Mouse (Mus musculus) spleen, adult 2 months (tissue): ENCODE data around the gene Rab40c. TPM values are rescaled to one million over a fixed set of nuclear protein-coding genes. Genes with fewer than 3 reads are reported as not detected.
A peak's percentile ranks its signal among the peaks of the same experiment; 100 is the strongest.

ENCODE experiments used
- DNase-seq, 2 experiments: peaks; one replicate each; pipeline versions ENCODE4 v3.0.0 to v3.0.0-alpha.2; 2012 to 2021; ENCODE audit warnings: low spot score in 2 of 2, low read depth in 1 of 2
- H3K27ac ChIP-seq: fragments of 200-500 bp; 2 replicates; pipeline ENCODE4 v1.5.1; 2012; ENCODE audit warnings: low read length, inconsistent platforms; ENCODE audit not compliant: insufficient read depth
- H3K27me3 ChIP-seq: fragments of 200-500 bp; 2 replicates; pipeline ENCODE4 v1.6.1; 2012; ENCODE audit warnings: mild to moderate bottlenecking, moderate library complexity, low read length, inconsistent platforms; ENCODE audit not compliant: control insufficient read depth, insufficient read depth
- H3K36me3 ChIP-seq: fragments of 200-500 bp; 2 replicates; pipeline ENCODE4 v1.6.1; 2012; ENCODE audit warnings: mild to moderate bottlenecking, low read length, inconsistent platforms; ENCODE audit not compliant: control insufficient read depth, insufficient read depth
- H3K4me1 ChIP-seq: fragments of 200-500 bp; 2 replicates; pipeline ENCODE4 v1.6.1; 2011; ENCODE audit warnings: inconsistent platforms; ENCODE audit not compliant: control insufficient read depth, insufficient read depth, insufficient read length
- H3K4me3 ChIP-seq: fragments of 200-500 bp; 2 replicates; pipeline ENCODE4 v1.5.1; 2011; ENCODE audit warnings: mild to moderate bottlenecking, inconsistent platforms; ENCODE audit not compliant: insufficient read depth, insufficient read length; ENCODE audit errors: extremely low read depth
- CTCF ChIP-seq: fragments of 200-500 bp; IDR thresholded peaks from 2 replicates; pipeline ENCODE4 v1.5.1; 2011; ENCODE audit warnings: mild to moderate bottlenecking, inconsistent platforms; ENCODE audit not compliant: insufficient read depth, insufficient read length, insufficient replicate concordance; ENCODE audit errors: extremely low read depth
- POLR2A ChIP-seq: fragments of 200-500 bp; IDR thresholded peaks from 2 replicates; pipeline ENCODE4 v1.6.1; 2011; ENCODE audit warnings: low read depth, low read length, inconsistent platforms
- WGBS: fragments of 180-500 bp; shearing (Covaris S2); methylation state at CpG from one replicate; pipeline ENCODE4 v1.1.7; 2018; 5-methylcytosine and 5-hydroxymethylcytosine counted together
- polyA plus RNA-seq: library from polyadenylated mRNA; depleted of rRNA; stranded (reverse); fragments of >200 nt; gene quantifications from 2 replicates; pipeline ENCODE4 v1.2.3, GENCODE M21; 2012

Gene Rab40c
- polyA plus RNA-seq, 1 experiment: 31.6 TPM

DNA sequence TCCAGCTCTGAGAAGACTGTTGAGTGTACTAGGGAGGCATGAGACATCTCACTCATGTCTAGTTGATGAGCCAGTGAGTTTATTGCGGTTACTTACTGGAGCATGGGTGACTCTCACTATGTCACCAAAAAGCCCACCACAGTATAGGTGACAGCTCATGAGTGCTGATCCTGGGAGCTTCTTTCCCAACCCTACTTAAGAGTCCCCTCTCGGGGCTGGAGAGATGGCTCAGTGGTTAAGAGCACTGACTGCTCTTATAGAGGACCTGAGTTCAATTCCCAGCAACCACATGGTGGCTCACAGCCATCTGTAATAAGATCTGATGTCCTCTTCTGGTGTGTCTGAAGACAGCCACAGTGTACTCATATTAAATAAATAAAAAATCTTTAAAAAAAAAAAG lies 49.6 kb downstream of the Rab40c start:
- Histone ChIP-seq H3K4me1 (no peaks in the 10 kb centered on the region; the same call in 1 of the 2 replicates), H3K27ac (no peak overlapping the region), H3K27me3 (no peaks in the 10 kb centered on the region), H3K36me3 (no peaks in the 10 kb centered on the region), H3K4me3 (no peak overlapping the region)
- DNase-seq: no peak
- WGBS: 92% methylated on average over 2 of the region's 2 CpGs
- TF ChIP-seq CTCF (no peak), POLR2A (no peak)

DNA sequence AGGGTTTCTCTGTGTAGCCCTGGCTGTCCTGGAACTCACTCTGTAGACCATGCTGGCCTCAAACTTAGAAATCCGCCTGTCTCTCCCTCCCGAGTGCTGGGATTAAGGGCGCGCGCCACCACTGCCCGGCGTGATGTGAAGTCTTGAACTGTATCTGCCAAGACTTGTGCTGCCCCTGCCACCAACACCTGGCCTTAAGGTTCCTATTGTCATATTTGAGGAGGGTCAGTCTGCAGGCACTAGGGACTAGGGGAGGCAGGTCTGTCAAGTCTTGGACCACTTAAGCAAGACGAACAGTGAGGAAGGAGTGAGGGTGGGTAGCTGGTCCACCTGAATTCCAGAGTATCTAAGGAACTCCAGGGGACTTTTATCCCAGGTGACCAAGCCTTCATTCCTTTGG lies 50.0 kb downstream of the Rab40c start:
- WGBS: 95% methylated on average over 8 of the region's 8 CpGs
- no peaks in the 10 kb centered on the region for H3K27me3 ChIP-seq
- H3K4me1 ChIP-seq: no peaks in the 10 kb centered on the region; the same call in 1 of the 2 replicates
- no peak for DNase-seq
- H3K27ac ChIP-seq: no peak overlapping the region
- no peak overlapping the region for H3K4me3 ChIP-seq
- no peaks in the 10 kb centered on the region for H3K36me3 ChIP-seq
- TF ChIP-seq CTCF (no peak), POLR2A (no peak)

DNA sequence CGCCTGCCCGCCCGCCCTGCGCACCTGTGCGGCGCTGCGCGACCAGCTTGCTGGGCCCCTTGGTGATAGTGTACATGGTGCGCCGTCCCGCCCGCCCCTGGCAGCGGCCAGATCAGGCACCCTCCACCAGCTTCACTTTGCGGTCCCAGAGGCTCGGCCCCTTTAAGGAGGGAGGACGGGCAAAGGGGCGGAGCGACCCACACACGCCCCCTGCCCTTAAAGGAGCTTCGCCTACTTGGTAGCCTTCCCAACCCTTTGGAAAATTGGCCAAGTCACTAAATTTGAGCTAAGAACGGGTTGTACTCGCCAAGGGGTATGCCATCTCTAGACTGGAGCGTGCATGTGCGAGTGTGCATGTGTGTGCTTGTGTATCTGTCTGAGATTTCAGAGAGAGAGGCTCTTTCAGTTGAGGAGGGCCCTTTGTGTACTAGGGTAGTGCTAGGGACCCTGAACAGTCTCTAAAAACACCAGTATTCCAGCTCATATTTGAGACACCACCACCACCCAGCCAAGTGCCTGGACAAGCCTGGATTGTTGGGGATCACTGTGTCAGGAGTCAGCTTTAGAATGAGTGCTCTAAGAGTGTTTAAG lies 50.8 kb downstream of the Rab40c start, which contains the start of gene Mcrip2:
TSS of gene Mcrip2 (minus strand) at position 164 of the 591 bp plus-strand sequence.
- H3K27me3 ChIP-seq: no peaks in the 10 kb centered on the region
- no peaks in the 10 kb centered on the region for H3K36me3 ChIP-seq
- H3K4me1 ChIP-seq: no peaks in the 10 kb centered on the region; the same call in 1 of the 2 replicates
- DNase-seq: peak in 1 of 2 experiments; percentile 63
- H3K27ac ChIP-seq: no peak within 1 kb of the TSS; the same call in none of the 2 replicates
- WGBS: under 1% methylated on average over 24 of the region's 24 CpGs
- no peak for TF ChIP-seq POLR2A
- TF ChIP-seq CTCF: no peak
- peak within 1 kb of the TSS; percentile 73 for H3K4me3 ChIP-seq

DNA sequence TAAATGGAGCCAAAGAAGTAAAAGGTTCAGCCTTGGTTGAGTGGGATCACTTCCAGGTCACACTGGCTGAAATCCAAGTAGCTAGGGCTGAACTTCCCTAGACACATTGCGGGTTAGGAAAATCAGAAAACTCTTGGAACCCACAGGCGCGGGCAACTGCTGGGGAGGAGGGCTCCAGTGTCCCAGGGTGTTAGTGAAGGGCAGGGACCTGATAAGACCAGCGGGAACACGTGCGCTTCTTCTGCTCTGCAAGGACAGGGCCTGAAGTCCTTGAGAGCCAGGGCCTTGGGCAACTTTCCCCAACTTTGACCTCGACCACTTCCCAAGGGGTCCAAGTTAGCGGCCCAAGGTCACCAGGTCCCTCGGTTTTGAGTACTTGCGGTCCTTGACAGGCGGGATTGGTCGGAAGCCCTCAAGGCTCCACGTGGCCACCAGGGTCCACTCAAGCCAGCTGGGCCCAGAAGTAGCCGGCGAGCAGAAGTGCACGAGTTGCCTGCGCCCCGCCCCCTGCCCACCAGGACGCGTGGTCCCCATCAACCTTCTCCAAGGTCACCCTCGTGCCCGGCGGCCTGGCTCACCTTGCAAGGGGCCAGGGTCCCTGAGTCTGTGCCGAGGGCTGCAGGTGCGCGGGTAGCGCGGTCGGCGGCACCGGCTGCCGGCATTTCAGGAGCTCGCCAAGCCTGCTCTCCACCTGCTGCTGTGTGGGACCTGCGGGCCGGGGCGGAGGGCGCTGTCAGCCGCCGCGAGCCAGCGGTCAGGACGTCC lies 51.5 kb downstream of the Rab40c start:
- Histone ChIP-seq H3K36me3 (no peaks in the 10 kb centered on the region), H3K27me3 (no peaks in the 10 kb centered on the region), H3K4me3 (peak overlapping the region; percentile 73), H3K27ac (no peak overlapping the region; the same call in none of the 2 replicates), H3K4me1 (no peaks in the 10 kb centered on the region; the same call in 1 of the 2 replicates)
- DNase-seq: no peak
- WGBS: 2% methylated on average over 41 of the region's 42 CpGs
- TF ChIP-seq POLR2A (no peak), CTCF (no peak)

DNA sequence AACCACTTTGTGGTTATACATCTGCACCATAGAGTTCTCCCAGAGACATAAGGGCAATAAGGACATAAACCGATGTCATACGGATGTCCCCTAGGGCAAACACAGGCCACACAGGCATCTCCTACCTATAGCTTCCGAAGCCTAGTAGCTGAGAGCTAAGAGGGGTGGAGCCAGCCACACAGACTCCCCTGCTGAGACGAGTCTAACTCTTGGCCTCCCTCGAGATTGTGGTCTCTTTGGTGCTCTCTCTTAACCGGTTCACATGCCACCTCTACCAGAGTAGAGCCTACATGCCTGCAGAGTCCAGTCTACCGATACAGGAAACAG lies 52.1 kb downstream of the Rab40c start:
- peak overlapping the region; percentile 73; the same call in 1 of the 2 replicates for H3K4me3 ChIP-seq
- no peaks in the 10 kb centered on the region for H3K36me3 ChIP-seq
- H3K27ac ChIP-seq: no peak overlapping the region
- no peaks in the 10 kb centered on the region for H3K27me3 ChIP-seq
- WGBS: 8% methylated on average over 7 of the region's 7 CpGs
- no peak for DNase-seq
- no peak for TF ChIP-seq POLR2A
- TF ChIP-seq CTCF: no peak
- H3K4me1 ChIP-seq: no peaks in the 10 kb centered on the region; the same call in 1 of the 2 replicates

DNA sequence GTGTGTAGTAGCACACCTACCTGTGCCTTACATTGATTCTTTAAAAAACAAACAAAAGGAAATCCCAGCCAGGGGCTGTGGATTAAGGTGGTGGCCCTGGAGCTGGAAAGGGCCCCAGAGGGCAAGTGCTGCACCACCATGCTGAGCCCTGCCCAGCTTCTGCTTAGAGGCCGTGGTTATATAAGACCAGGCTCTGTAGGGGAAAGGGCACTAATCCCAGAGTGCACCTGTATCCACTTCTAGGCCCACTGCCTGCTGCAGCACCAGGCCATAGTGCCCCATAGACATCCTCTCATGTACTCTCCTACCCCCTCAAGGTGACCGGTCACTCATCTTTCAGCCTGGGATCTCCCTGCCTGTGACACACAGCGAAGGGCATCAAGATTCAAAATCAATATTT lies 53.4 kb downstream of the Rab40c start:
- no peak overlapping the region for H3K4me3 ChIP-seq
- TF ChIP-seq CTCF (no peak), POLR2A (no peak)
- H3K27me3 ChIP-seq: no peaks in the 10 kb centered on the region
- 91% methylated on average over 3 of the region's 3 CpGs for WGBS
- no peaks in the 10 kb centered on the region; the same call in 1 of the 2 replicates for H3K4me1 ChIP-seq
- no peaks in the 10 kb centered on the region for H3K36me3 ChIP-seq
- DNase-seq: no peak
- no peak overlapping the region for H3K27ac ChIP-seq

DNA sequence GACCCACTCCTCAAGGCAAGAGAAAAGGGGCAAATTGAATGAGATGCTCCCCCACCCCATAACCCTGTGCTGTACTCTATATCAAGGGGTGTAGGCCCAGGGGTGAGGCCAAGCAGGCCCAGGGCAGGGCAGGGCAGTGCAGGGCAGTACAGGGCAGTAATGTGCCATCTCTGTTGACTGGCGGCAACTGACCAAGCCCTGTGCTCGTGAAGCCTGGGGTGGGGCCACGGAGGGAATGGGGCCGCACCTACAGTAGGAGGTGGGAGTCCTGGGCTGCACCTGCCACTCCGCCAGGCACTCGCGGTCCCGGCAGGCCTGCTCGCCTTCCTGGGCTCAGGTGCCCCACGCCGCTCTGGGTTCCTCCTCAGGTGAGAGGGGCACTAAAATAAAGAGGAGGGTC lies 54.2 kb downstream of the Rab40c start:
- Histone ChIP-seq H3K4me3 (no peak overlapping the region), H3K36me3 (no peaks in the 10 kb centered on the region), H3K27me3 (no peaks in the 10 kb centered on the region), H3K27ac (no peak overlapping the region), H3K4me1 (peaks cover 3% of the 10 kb centered on the region; the same call in 1 of the 2 replicates)
- DNase-seq: no peak
- TF ChIP-seq POLR2A (no peak), CTCF (no peak)
- WGBS: 94% methylated on average over 11 of the region's 11 CpGs
